Mouse (Mus musculus): Measurements from ENCODE around the gene Acer2.
A peak's percentile ranks its signal among the peaks of the same experiment; 100 is the strongest.

GRCm38 (mm10) chr4:86874146-86874847 lies at the start of gene Acer2:
- TF ChIP-seq POLR2A (IDR thresholded peaks at IDR 0.05; ENCODE audit: borderline replicate concordance, extremely low read depth, low read depth, low read length) (peak; percentile 99), CTCF (IDR thresholded peaks at IDR 0.05; ENCODE audit: insufficient read depth, low read length) (no peak)

All from lung, adult 2 months (tissue).